Mouse (Mus musculus) left cerebral cortex, postnatal 4 days (tissue): Measurements from ENCODE around the gene Ceacam19. TPM values are rescaled to one million over a fixed set of nuclear protein-coding genes. Genes with fewer than 3 reads are reported as not detected.
A peak's percentile ranks its signal among the peaks of the same experiment; 100 is the strongest.

Experiments used
- DNase-seq: peaks from one replicate; pipeline ENCODE4 v3.0.0-alpha.2; 2022
- intact Hi-C: fragments of 180-260 bp; cut with DNase I; formaldehyde crosslinking; loops from one replicate; pipeline ENCODE4 v1.15.1; 2025
- total RNA-seq, 2 experiments: library from RNA; stranded (reverse); gene quantifications; 2 replicates each; pipeline ENCODE4 v1.2.3; 2021

Gene Ceacam19
- total RNA-seq, 2 experiments from 2014 or later, result not detected

GRCm38 (mm10) chr7:19842885-19843504 lies 44.8 kb downstream of the Ceacam19 start:
- DNase-seq, result no peak
- intact Hi-C loops, result no loop called here

- DNase-seq, result no peak
- intact Hi-C loops, result no loop called here
Measured at GRCm38 (mm10) chr7:19841686-19842413, 45.9 kb downstream of the Ceacam19 start.

GRCm38 (mm10) chr7:19840936-19841335 lies 46.8 kb downstream of the Ceacam19 start:
- no peak for DNase-seq
- intact Hi-C loops, result no loop called here

GRCm38 (mm10) chr7:19840371-19840770 lies 47.4 kb downstream of the Ceacam19 start:
- intact Hi-C loops, result no loop called here
- no peak for DNase-seq

GRCm38 (mm10) chr7:19836843-19837242 lies 50.9 kb downstream of the Ceacam19 start:
- DNase-seq, result no peak
- intact Hi-C loops, result no loop called here

- DNase-seq, result no peak
- intact Hi-C loops, result no loop called here
Measured at GRCm38 (mm10) chr7:19834055-19834454, 53.7 kb downstream of the Ceacam19 start.

- intact Hi-C loops, result no loop called here
- no peak for DNase-seq
Measured at GRCm38 (mm10) chr7:19831837-19832236, 55.9 kb downstream of the Ceacam19 start.

- intact Hi-C loops, result no loop called here
- peak; percentile 34 for DNase-seq
Measured at GRCm38 (mm10) chr7:19830682-19831156, 57.0 kb downstream of the Ceacam19 start.

- intact Hi-C loops, result no loop called here
- DNase-seq, result no peak
Measured at GRCm38 (mm10) chr7:19829694-19830093, 58.1 kb downstream of the Ceacam19 start.

- no peak for DNase-seq
- intact Hi-C loops, result no loop called here
Measured at GRCm38 (mm10) chr7:19826756-19827155, 61.0 kb downstream of the Ceacam19 start.

Other genes with a start within 250 kb of the Ceacam19 start
- gene Clptm1, start 222.9 kb downstream of the Ceacam19 start, total RNA-seq, result 100 to 1,000 TPM; 105 to 115 TPM
- not detected for gene Apoc2, start 210.0 kb downstream of the Ceacam19 start, total RNA-seq
- gene Gm44805, start 206.5 kb downstream of the Ceacam19 start, total RNA-seq, result not detected
- gene Apoc4, start 206.5 kb downstream of the Ceacam19 start, total RNA-seq, result not detected
- 1 to 10 TPM; 2.1 to 3.6 TPM for gene Apoc1, start 195.3 kb downstream of the Ceacam19 start, total RNA-seq
- 100 to 1,000 TPM; 576 to 662 TPM for gene Apoe, start 188.8 kb downstream of the Ceacam19 start, total RNA-seq
- 100 to 1,000 TPM in 1 of 2 experiments, 10 to 100 TPM in 1; 95.8 to 104 TPM for gene Tomm40, start 172.5 kb downstream of the Ceacam19 start, total RNA-seq
- 10 to 100 TPM; 35.7 to 36.4 TPM for gene Nectin2, start 137.5 kb downstream of the Ceacam19 start, total RNA-seq
- 1 to 10 TPM; 6.8 to 7.4 TPM for gene Bcam, start 116.9 kb downstream of the Ceacam19 start, total RNA-seq
- gene Cblc, start 91.2 kb downstream of the Ceacam19 start, total RNA-seq, result under 1 TPM in 1 of 2 experiments, not detected in 1; 0.93 TPM
- gene Bcl3, start 65.2 kb downstream of the Ceacam19 start, total RNA-seq, result 1 to 10 TPM in 1 of 2 experiments, under 1 TPM in 1; 0.76 to 1.3 TPM
- 10 to 100 TPM; 14.8 to 15.9 TPM for gene Gm19345, start 36.0 kb downstream of the Ceacam19 start, total RNA-seq
- not detected for gene Ceacam16, start 26.7 kb downstream of the Ceacam19 start, total RNA-seq
- gene Pvr, start 33.2 kb upstream of the Ceacam19 start, total RNA-seq, result 10 to 100 TPM; 14.6 to 18.8 TPM
- gene Igsf23, start 62.8 kb upstream of the Ceacam19 start, total RNA-seq, result not detected
- not detected for gene Ceacam20, start 77.4 kb upstream of the Ceacam19 start, total RNA-seq
- gene Nlrp9b, start 103.5 kb upstream of the Ceacam19 start, total RNA-seq, result not detected
- not detected for gene Vmn1r91, start 211.7 kb upstream of the Ceacam19 start, total RNA-seq
- gene Gm16442, start 234.6 kb upstream of the Ceacam19 start, total RNA-seq, result not detected